Mouse (Mus musculus) heart, postnatal 0 days (tissue): ENCODE results near the gene Egr2.

ENCODE experiments used
- CTCF ChIP-seq: IDR thresholded peaks from 2 replicates; pipeline ENCODE4 v1.5.1; 2016; ENCODE audit warnings: antibody characterized with exemption, control low read depth, low read depth
- EP300 ChIP-seq: IDR thresholded peaks from 2 replicates; pipeline ENCODE4 v1.6.1; 2016; ENCODE audit warnings: antibody characterized with exemption, low read depth

GRCm38 (mm10) chr10:67548877-67549731 lies 13.8 kb downstream of the Egr2 start, which contains the start of gene Ado:
- TF ChIP-seq CTCF = no peak; the same call in 1 of the 2 replicates
- peak; percentile 71; the same call in 1 of the 2 replicates for TF ChIP-seq EP300
